In genomic region chr3:144553942-144554341, GRCm38 (mm10) we compare ENCODE assay signal across 17 mouse cellular contexts. TPM values are rescaled to one million over a fixed set of nuclear protein-coding genes. Genes with fewer than 3 reads are reported as not detected.
DNase-seq lines count a peak whose midpoint lies in the region; ATAC-seq and TF ChIP-seq lines count a peak whose summit lies in the region.
"Had no signal": no experiment of that assay in that cellular context is flagged by ENCODE, and none has a peak within 500 bp of the region (broad histone marks: within the 10 kb centered on the region; RNA-seq: fewer than 3 reads in every experiment).

No protein-coding gene starts in this region.

- H3K9me3 ChIP-seq in liver, postnatal 0 days (ENCODE audit: low read length): no peaks in the 10 kb centered on the region
- H3K9me3 ChIP-seq: embryonic facial prominence, embryonic 12.5 days; hindbrain, embryonic 15.5 days; liver, embryonic 13.5 days had no signal

- peak overlapping the region; percentile 39; the same call in 1 of the 2 replicates for H3K27ac ChIP-seq in liver, postnatal 0 days (ENCODE audit: low read depth)
- H3K27ac ChIP-seq: embryonic facial prominence, embryonic 12.5 days; hindbrain, embryonic 15.5 days; liver, embryonic 13.5 days had no signal

- 0 out of 2 replicates have a peak, but pooled peaks cover 2% of the 10 kb centered on the region for H3K4me1 ChIP-seq in liver, postnatal 0 days (ENCODE audit: insufficient read depth)

- ATAC-seq in liver, postnatal 0 days: peak; percentile 76

- no peaks in the 10 kb centered on the region for H3K27me3 ChIP-seq in liver, postnatal 0 days (ENCODE audit: insufficient read depth, low read length)
- H3K27me3 ChIP-seq: CH12.LX; embryonic facial prominence, embryonic 12.5 days; hindbrain, embryonic 15.5 days; liver, embryonic 13.5 days had no signal

- peak overlapping the region; percentile 43 for H3K4me2 ChIP-seq in liver, postnatal 0 days (ENCODE audit: low read depth, low read length)
- H3K4me2 ChIP-seq: embryonic facial prominence, embryonic 12.5 days; hindbrain, embryonic 15.5 days; midbrain, embryonic 11.5 days had no signal

- no peak overlapping the region for H3K4me3 ChIP-seq in liver, postnatal 0 days (ENCODE audit: low read depth, low read length)
- H3K4me3 ChIP-seq: embryonic facial prominence, embryonic 12.5 days; hindbrain, embryonic 15.5 days; liver, embryonic 13.5 days; myocyte had no signal

- H3K9ac ChIP-seq in liver, postnatal 0 days (replicated peaks): no peak overlapping the region
- H3K9ac ChIP-seq: embryonic facial prominence, embryonic 12.5 days; hindbrain, embryonic 15.5 days; liver, embryonic 13.5 days had no signal

- no peak for TF ChIP-seq CTCF in liver, postnatal 0 days (IDR thresholded peaks at IDR 0.05; ENCODE audit: low read depth)

- no peaks in the 10 kb centered on the region for H3K36me3 ChIP-seq in liver, postnatal 0 days (replicated peaks; ENCODE audit: insufficient read depth, low read length)
- H3K36me3 ChIP-seq: embryonic facial prominence, embryonic 12.5 days; hindbrain, embryonic 15.5 days; liver, embryonic 13.5 days had no signal

- DNase-seq in adrenal gland, postnatal 10 days: peak; percentile 31
- no peak for DNase-seq in adrenal gland, adult 18-20 months (ENCODE audit: low spot score in 2 of 2)
- peak; percentile 83 for DNase-seq in heart, adult 11 months
- DNase-seq in heart, postnatal 36 days: no peak
- DNase-seq in kidney, adult 9 months: peak; percentile 34
- DNase-seq in kidney, adult 18-20 months: no peak
- DNase-seq in liver, postnatal 0 days: no peak
- no peak for DNase-seq in urinary bladder, postnatal 25 days (ENCODE audit: low spot score)
- DNase-seq: cerebellum, adult 18-20 months; liver, embryonic 13.5 days; lung, postnatal 14 days; thymus, postnatal 4 days had no signal

- WGBS in liver, postnatal 0 days (ENCODE audit: insufficient replicate concordance): 52% methylated on average over 7 of the region's 7 CpGs

- intact Hi-C loops in heart, postnatal 36 days (cut with DNase I): no loop called here

- no peak for TF ChIP-seq EP300 in liver, postnatal 0 days (IDR thresholded peaks at IDR 0.05; ENCODE audit: low read depth)

RNA-seq across cellular contexts. Expression of gene Hs2st1, which starts 16.0 kb away (rescaled TPM):
- total RNA-seq in adrenal gland, postnatal 10 days (2021): 10 to 100 TPM; 19.2 to 19.5 TPM
- 10 to 100 TPM; 13.9 to 14.7 TPM for total RNA-seq in adrenal gland, adult 18-20 months (2021)
- 10 to 100 TPM in 1 of 2 experiments, 1 to 10 TPM in 1; 8.8 to 11.2 TPM for total RNA-seq in heart, postnatal 36 days (2021)
- 1.5 and 1.9 TPM in 2 replicates for polyA plus RNA-seq in liver, postnatal 0 days (2015; fragmentation: Nextera tagmentation; extraction: Ambion mirVana)

RNA-seq across cellular contexts. Expression of gene Selenof, which starts 16.2 kb away (rescaled TPM):
- total RNA-seq in adrenal gland, postnatal 10 days (2021): 100 to 1,000 TPM; 283 to 295 TPM
- 100 to 1,000 TPM; 324 to 336 TPM for total RNA-seq in adrenal gland, adult 18-20 months (2021)
- total RNA-seq in heart, postnatal 36 days (2021): 100 to 1,000 TPM; 134 to 135 TPM
- polyA plus RNA-seq in liver, postnatal 0 days (2015; fragmentation: Nextera tagmentation; extraction: Ambion mirVana): 271 and 284 TPM in 2 replicates

Comparison
In these comparisons a context has a peak if more than half of its experiments do, and no peak if none do; other contexts are left out.
1. DNase-seq: peak in adrenal gland, postnatal 10 days (single experiment), heart, adult 11 months (single experiment) and kidney, adult 9 months (single experiment); none in adrenal gland, adult 18-20 months (0 of 2), heart, postnatal 36 days (0 of 2), kidney, adult 18-20 months (single experiment), liver, postnatal 0 days (single experiment) and urinary bladder, postnatal 25 days (single experiment).